Mouse (Mus musculus) effector memory CD4-positive, alpha-beta T cell, adult 7 months (primary cell): ENCODE measurements around the gene Onecut3. TPM values are rescaled to one million over a fixed set of nuclear protein-coding genes. Genes with fewer than 3 reads are reported as not detected.

Source experiments
- polyA plus RNA-seq: library from polyadenylated mRNA; unstranded; fragments of 100-300 nt; shearing (Covaris generic); gene quantifications from one replicate; pipeline ENCODE4 v1.2.1, GENCODE M21; 2017

The Onecut3 gene
- 0.07 TPM for polyA plus RNA-seq

GRCm38 (mm10) chr10:80494732-80495131, at the start of gene Onecut3:
Gene Onecut3 (plus strand): TSS chr10:80494835.

GRCm38 (mm10) chr10:80538710-80539394, 44.2 kb downstream of the Onecut3 start, which contains the start of gene Atp8b3:
Gene Atp8b3 (minus strand): TSS chr10:80539124.

GRCm38 (mm10) chr10:80561116-80561944, 66.7 kb downstream of the Onecut3 start, which contains the start of gene Rexo1:
Gene Rexo1 (minus strand): TSS chr10:80561560.

Other genes starting within 250 kb of the Onecut3 start
- 159 TPM for gene Ndufs7, start 245.7 kb upstream of the Onecut3 start, polyA plus RNA-seq
- gene Gamt, start 233.8 kb upstream of the Onecut3 start, polyA plus RNA-seq, result 1.8 TPM
- gene Dazap1, start 233.3 kb upstream of the Onecut3 start, polyA plus RNA-seq, result 78.1 TPM
- gene Rps15, start 202.4 kb upstream of the Onecut3 start, polyA plus RNA-seq, result 748 TPM
- gene Apc2, start 198.9 kb upstream of the Onecut3 start, polyA plus RNA-seq, result 0.05 TPM
- gene 2310011J03Rik, start 174.3 kb upstream of the Onecut3 start, polyA plus RNA-seq, result 29.9 TPM
- 1.8 TPM for gene Pcsk4, start 165.3 kb upstream of the Onecut3 start, polyA plus RNA-seq
- not detected for gene Reep6, start 164.9 kb upstream of the Onecut3 start, polyA plus RNA-seq
- not detected for gene Adamtsl5, start 146.4 kb upstream of the Onecut3 start, polyA plus RNA-seq
- not detected for gene Plk5, start 138.4 kb upstream of the Onecut3 start, polyA plus RNA-seq
- gene Mex3d, start 107.2 kb upstream of the Onecut3 start, polyA plus RNA-seq, result 7.3 TPM
- gene Mbd3, start 95.3 kb upstream of the Onecut3 start, polyA plus RNA-seq, result 92.9 TPM
- 115 TPM for gene Uqcr11, start 88.0 kb upstream of the Onecut3 start, polyA plus RNA-seq
- 88.8 TPM for gene Tcf3, start 61.2 kb upstream of the Onecut3 start, polyA plus RNA-seq
- 0.10 TPM for gene Atp8b3, start 44.3 kb downstream of the Onecut3 start, polyA plus RNA-seq
- 55.7 TPM for gene Rexo1, start 66.7 kb downstream of the Onecut3 start, polyA plus RNA-seq
- gene Klf16, start 82.5 kb downstream of the Onecut3 start, polyA plus RNA-seq, result 16.2 TPM
- 92.3 TPM for gene Abhd17a, start 95.5 kb downstream of the Onecut3 start, polyA plus RNA-seq
- 106 TPM for gene Scamp4, start 108.0 kb downstream of the Onecut3 start, polyA plus RNA-seq
- 6.2 TPM for gene Adat3, start 108.0 kb downstream of the Onecut3 start, polyA plus RNA-seq
- gene Gm49322, start 111.2 kb downstream of the Onecut3 start, polyA plus RNA-seq, result 14.3 TPM
- gene Csnk1g2, start 128.0 kb downstream of the Onecut3 start, polyA plus RNA-seq, result 338 TPM
- 16.0 TPM for gene Btbd2, start 162.2 kb downstream of the Onecut3 start, polyA plus RNA-seq
- gene Mknk2, start 183.3 kb downstream of the Onecut3 start, polyA plus RNA-seq, result 200 TPM
- 123 TPM for gene Mob3a, start 207.1 kb downstream of the Onecut3 start, polyA plus RNA-seq
- gene Izumo4, start 207.3 kb downstream of the Onecut3 start, polyA plus RNA-seq, result 72.1 TPM
- 70.3 TPM for gene Ap3d1, start 247.4 kb downstream of the Onecut3 start, polyA plus RNA-seq